Mouse (Mus musculus) heart, adult 11 months (tissue): ENCODE results near the gene Defb28.

Source experiments
- DNase-seq: peaks from one replicate; pipeline ENCODE4 v3.0.0; 2022

The Defb28 gene

GRCm38 (mm10) chr2:152517981-152518380 lies at the start of gene Defb28:
Gene Defb28 (plus strand): TSS chr2:152518255.
- DNase-seq = no peak

DNA sequence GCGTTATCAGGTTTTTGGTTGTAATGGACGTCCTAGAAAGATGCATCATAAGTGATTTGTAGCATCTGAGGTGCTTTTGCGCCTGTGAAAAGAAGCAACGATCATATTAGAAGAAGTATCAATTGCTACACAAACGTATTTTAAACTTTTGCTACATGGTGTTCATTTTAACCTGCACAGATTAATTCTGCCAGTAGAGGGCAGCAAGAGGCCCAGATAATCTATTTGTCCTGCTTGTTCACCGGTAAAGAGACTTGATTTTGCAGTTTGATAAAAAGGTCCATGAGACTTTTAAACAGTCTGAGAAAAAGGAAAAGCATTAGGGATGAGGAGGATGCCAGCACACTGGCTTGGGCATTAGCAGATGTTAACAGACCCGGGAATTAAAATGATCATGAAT lies 47.1 kb upstream of the Defb28 start:
- no peak for DNase-seq

DNA sequence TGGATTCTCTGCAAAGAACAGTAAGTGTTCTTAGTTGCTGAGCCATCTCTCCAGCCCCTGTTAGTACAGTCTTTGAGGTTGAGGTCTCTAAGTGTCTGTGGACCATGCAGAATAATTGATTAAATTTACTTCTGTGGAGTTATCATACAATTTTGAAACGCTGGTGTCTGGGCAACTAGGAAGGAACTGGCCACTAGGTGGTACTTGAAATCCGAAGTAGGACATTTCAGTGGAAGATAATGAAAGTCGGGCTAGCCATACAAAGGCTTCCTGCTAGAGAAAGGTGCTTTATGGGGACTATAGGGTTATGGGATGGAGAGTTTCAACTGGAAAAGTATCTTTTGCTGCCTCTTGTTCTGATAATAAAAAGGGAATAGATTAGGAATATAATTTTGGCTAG lies 45.6 kb upstream of the Defb28 start:
- DNase-seq = no peak

DNA sequence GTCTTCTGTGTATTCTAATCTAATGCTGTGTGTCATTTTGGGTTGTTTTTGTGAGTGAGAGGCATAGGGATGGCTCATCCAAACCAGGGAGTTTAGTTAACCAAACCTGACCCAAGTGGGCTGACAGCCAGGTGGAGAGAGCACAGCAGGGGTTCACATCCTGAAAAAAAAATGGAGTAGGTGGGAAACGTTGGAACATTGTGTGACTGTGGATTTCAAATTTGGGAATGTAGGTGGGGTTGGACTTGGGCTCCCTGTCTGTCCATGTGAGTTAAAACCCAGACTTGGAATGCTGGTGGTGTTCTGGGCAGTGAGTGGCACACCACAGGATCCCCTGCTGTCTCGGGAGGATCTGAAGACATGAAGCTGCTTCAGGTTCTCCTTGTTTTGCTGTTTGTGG lies 41.3 kb upstream of the Defb28 start, which contains the start of gene Defb20:
Defb20 (plus strand) TSS at position 301 of the 400 bp plus-strand sequence.
- no peak for DNase-seq

DNA sequence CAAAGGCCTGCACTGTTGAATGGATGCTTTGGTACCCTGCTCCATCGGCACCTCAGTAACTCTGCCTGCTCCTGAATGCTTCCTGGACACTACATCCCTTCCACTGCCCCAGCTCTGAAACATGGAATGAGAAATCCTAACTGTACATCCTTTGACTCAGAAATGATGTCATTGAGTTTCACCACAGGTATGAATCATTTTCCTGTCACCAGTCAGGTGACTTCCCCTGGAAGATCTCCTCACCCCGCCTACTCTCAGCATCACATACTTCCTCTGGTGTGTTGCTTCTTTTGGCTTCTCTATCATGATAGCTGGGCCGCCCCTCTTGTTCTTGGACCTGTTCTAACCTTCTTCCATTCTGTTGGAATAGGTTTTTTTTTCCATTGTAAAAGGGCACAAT lies 37.2 kb upstream of the Defb28 start:
- no peak for DNase-seq

- DNase-seq = no peak
Measured at GRCm38 (mm10) chr2:152481726-152482125, 36.3 kb upstream of the Defb28 start.

GRCm38 (mm10) chr2:152487024-152487423 lies 31.0 kb upstream of the Defb28 start:
- DNase-seq = no peak

DNA sequence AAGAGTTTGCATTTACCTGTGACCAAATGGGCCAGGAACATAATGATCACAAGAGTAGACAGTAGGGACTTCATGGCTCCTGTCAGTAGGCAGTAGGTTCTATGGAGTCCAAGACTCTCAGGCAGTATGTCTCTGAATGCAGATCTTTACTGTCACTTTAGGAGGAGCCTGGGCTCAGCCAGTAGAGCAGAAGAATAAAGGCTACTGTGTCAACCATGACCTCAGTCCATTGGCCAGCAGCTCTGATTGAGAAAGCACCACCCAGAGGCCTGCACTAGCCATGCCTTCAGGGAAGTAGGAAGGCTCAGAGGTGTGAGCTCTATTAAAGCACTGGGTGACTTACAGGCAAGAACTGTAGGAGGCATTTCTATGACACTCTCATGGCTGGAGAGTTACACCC lies 28.0 kb upstream of the Defb28 start, which contains the start of gene Defb22:
Defb22 (minus strand) TSS at position 101 of the 400 bp plus-strand sequence.
- no peak for DNase-seq

DNA sequence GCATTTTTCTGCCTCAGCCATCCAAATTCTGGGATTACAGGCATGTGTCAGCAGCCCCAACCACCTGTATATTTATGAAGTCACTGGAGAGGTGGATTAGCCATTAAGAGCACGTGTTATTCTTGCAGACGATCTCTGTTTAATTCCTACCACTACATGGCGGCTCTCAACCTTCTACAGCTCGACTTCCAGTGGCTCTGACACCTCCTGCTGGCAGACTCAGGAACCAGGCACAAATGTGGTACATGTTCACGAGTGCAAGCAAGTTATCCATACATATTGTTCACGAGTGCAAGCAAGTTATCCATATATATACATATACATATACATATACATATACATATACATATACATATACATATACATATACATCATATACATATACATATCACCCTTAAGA lies 24.9 kb upstream of the Defb28 start:
- DNase-seq = no peak

DNA sequence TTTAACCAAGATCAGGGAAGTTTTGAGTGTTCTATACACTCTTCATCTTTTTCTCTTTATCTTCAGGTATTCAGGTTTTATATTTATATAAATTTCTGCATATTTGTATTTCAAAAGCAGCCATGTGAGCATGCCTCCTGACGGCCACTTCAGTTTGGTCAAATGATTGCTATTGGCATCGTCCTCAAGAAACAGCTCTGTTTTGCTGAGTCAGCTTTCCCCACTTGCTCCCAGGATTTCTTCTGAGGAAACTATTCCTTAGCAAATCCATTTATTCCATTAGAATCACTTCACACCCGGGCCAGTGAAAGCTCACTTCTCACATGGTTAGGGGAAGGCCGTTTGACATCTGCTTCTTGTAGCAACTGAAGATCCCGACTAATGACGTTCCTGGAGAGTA lies 20.0 kb upstream of the Defb28 start:
- DNase-seq = no peak

GRCm38 (mm10) chr2:152500204-152500862 lies 17.7 kb upstream of the Defb28 start:
- no peak for DNase-seq

- no peak for DNase-seq
Measured at GRCm38 (mm10) chr2:152500863-152501229, 17.2 kb upstream of the Defb28 start.

- no peak for DNase-seq
Measured at GRCm38 (mm10) chr2:152503950-152504349, 14.1 kb upstream of the Defb28 start.

- DNase-seq = no peak
Measured at GRCm38 (mm10) chr2:152511592-152511991, 6.5 kb upstream of the Defb28 start, which contains the start of gene Defb26. Gene Defb26 (minus strand): TSS chr2:152511692.

GRCm38 (mm10) chr2:152516084-152516483 lies 2.0 kb upstream of the Defb28 start:
- no peak for DNase-seq

- no peak for DNase-seq
Measured at GRCm38 (mm10) chr2:152539944-152540710, 22.1 kb downstream of the Defb28 start, which contains the start of gene Defb29. Gene Defb29 (minus strand): TSS chr2:152540098.

DNA sequence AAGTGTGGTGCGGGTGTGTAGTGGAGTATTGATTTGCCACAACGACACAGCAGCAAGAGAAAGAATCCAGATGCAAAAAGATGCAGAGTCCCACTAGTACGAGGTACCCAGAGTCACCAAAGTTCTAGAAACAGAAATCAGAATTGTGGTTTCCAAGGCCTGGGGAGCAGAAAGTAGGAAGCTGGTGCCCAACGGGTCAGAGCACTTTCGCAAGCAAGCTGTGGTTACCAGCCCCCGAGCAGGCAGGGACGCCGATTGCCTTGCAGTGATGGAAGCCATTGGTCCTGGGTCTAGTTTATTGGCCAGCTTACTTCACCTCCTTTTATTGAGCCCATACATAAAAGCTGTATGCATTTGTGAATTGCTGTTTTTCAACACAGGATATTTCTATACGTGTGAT lies 23.9 kb downstream of the Defb28 start:
- DNase-seq = peak; percentile 46

DNA sequence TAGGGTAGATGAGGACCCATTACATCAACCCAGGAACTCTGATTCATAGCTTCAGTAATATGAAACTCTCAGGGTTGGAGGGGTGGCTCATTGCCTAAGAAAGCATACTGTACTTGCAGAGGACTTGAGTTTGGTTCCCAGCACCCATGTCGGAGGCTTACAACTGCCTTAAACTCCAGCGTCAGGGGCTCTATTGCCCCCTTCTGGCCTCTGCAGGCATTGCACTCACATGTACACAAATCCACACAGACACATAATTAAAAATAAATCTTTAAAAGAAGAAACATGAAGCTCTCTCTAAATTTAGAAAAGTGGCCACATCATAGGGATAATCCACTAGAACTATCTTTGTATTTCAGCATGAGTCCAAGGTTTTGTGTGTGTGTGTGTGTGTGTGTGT lies 24.8 kb downstream of the Defb28 start:
- DNase-seq = peak; percentile 61

DNA sequence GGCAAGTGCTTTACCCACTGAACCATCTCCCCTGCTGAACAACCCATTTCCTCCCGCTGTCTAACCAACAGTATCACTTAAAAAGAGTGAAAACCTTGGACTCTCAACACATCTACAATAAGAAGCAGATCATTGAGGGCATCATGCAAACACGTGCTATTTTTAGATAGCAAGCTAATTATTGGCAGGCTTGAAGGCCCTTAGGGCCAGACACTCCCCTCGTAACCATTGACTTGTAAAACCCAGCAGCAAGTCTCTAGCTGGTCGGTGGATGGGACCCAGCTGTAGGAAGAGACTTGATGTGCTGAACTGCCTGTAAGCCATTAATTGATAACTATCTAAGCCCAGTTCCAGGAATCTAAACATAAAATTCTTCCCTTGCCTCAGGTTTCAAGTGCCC lies 25.4 kb downstream of the Defb28 start:
- no peak for DNase-seq

- no peak for DNase-seq
Measured at GRCm38 (mm10) chr2:152544691-152545090, 26.6 kb downstream of the Defb28 start.

- DNase-seq = no peak
Measured at GRCm38 (mm10) chr2:152548124-152548523, 30.1 kb downstream of the Defb28 start.

- DNase-seq = peak; percentile 72
Measured at GRCm38 (mm10) chr2:152553774-152554423, 35.8 kb downstream of the Defb28 start.

- DNase-seq = no peak
Measured at GRCm38 (mm10) chr2:152556655-152557054, 38.6 kb downstream of the Defb28 start.

DNA sequence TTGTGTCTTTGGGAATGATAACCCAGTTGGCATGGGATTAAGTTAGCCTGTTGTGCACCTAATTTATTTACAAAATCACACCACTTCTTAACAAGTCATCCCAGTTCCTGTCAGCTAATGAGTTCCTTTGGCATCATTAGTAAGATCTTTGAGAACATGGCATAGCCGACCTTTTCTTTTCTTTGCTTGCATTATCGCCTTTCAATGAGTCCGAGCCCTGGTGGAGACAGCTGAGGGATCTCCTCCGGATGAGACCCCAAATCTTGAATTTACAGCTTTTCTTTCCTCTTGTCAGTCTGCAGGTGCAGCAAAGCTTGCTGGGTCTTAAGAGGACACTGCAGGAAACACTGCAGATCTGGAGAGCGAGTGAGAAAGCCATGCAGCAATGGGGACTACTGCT lies 51.0 kb downstream of the Defb28 start, which contains the start of gene Gm17416:
Gm17416 (plus strand) TSS at position 301 of the 400 bp plus-strand sequence.
- DNase-seq = peak; percentile 55
